Mouse (Mus musculus) megakaryocyte, embryonic 14.5 days (primary cell): ENCODE data around the gene Tbc1d13.

Experiments
- FLI1 ChIP-seq: IDR thresholded peaks from 2 replicates; pipeline ENCODE4 v1.6.1; 2012; ENCODE audit warnings: low read length, inconsistent platforms, mixed read lengths
- GATA1 ChIP-seq: IDR thresholded peaks from 3 replicates; pipeline ENCODE4 v1.6.1; 2012; ENCODE audit warnings: mixed read lengths, low read length, inconsistent platforms, borderline replicate concordance

DNA sequence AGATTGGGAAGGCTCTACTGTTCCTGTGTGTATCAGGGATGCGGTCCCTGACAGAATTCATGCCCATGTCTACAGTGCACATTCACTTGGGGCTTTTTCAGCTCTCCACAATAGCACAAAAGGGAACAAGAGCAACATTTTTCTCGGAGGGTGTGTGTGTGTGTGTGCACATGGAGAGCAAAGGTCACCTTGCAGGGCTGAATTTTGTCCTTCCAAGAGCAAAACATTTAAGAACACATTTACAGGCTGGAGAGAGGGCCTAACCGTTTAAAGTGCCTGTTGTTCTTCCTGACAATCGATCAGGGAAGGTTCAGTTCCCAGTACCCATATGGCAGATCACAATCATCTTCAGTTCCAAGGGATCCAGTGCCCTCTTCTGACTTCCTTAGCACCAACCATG is 3.4 kb upstream of the Tbc1d13 start:
- TF ChIP-seq GATA1 (no peak), FLI1 (no peak)
